Mouse (Mus musculus): Measurements from ENCODE around the gene Gstt2. TPM values are rescaled to one million over a fixed set of nuclear protein-coding genes. Genes with fewer than 3 reads are reported as not detected.
"Not testable (repeated sequence)": the region's sequence is repeated elsewhere in the genome, so short reads cannot be mapped to it uniquely, and the experiment has no call there.

Gstt2 gene
- polyA plus RNA-seq, 1 experiment from 2014 or later, result 0.35 TPM

GRCm38 (mm10) chr10:75872915-75873542, 35.8 kb upstream of the Gstt2 start:
- in situ Hi-C loops (cut with MboI; ENCODE audit: low pct_unique_long_range_greater_than_20kb), result no loop called here
- TF ChIP-seq CTCF (IDR thresholded peaks at IDR 0.05), result no peak
- no peaks in the 10 kb centered on the region for H3K27me3 ChIP-seq
- DNase-seq (ENCODE audit: low read depth, low spot score) (no peak), ATAC-seq (peak; percentile 67)
- ChIA-PET CTCF (no interaction called here), POLR2A (no interaction called here)

GRCm38 (mm10) chr10:75872025-75872914, 35.0 kb upstream of the Gstt2 start:
- in situ Hi-C loops (cut with MboI; ENCODE audit: low pct_unique_long_range_greater_than_20kb), result no loop called here
- ATAC-seq, result no peak
- ChIA-PET CTCF (interaction anchor here (1.4 kb wide), 1 partner anchor 12 kb away, joined by 4 read pairs; the partner anchor contains the start of gene Mif), POLR2A (interaction anchor here (0.6 kb wide), 2 partner anchors 15 to 537 kb away, joined by 3 read pairs; no protein-coding TSS in a partner anchor)
- H3K27me3 ChIP-seq, result no peaks in the 10 kb centered on the region
- DNase-seq (ENCODE audit: low read depth, low spot score), result no peak
- TF ChIP-seq CTCF (IDR thresholded peaks at IDR 0.05), result no peak

- DNase-seq (ENCODE audit: low read depth, low spot score) (no peak), ATAC-seq (no peak)
- H3K27me3 ChIP-seq, result no peaks in the 10 kb centered on the region
- CTCF ChIA-PET, result no interaction called here
- no peak for TF ChIP-seq CTCF (IDR thresholded peaks at IDR 0.05)
- POLR2A ChIA-PET, result no interaction called here
- in situ Hi-C loops (cut with MboI; ENCODE audit: low pct_unique_long_range_greater_than_20kb), result no loop called here
Measured at GRCm38 (mm10) chr10:75861587-75861986, 24.4 kb upstream of the Gstt2 start.

- no peak for TF ChIP-seq CTCF (IDR thresholded peaks at IDR 0.05)
- no peak for ATAC-seq
- CTCF ChIA-PET, result interaction anchor here (1.4 kb wide), 1 partner anchor 11 kb away, joined by 4 read pairs; no protein-coding TSS in a partner anchor
- no peaks in the 10 kb centered on the region for H3K27me3 ChIP-seq
- in situ Hi-C loops (cut with MboI; ENCODE audit: low pct_unique_long_range_greater_than_20kb), result no loop called here
- DNase-seq (ENCODE audit: low read depth, low spot score), result no peak
- POLR2A ChIA-PET, result interaction anchor here (1.4 kb wide), 1 partner anchor 144 kb away, joined by 6 read pairs; no protein-coding TSS in a partner anchor
Measured at GRCm38 (mm10) chr10:75860746-75861145, 23.5 kb upstream of the Gstt2 start.

- ATAC-seq, result peak; percentile 95
- in situ Hi-C loops (cut with MboI; ENCODE audit: low pct_unique_long_range_greater_than_20kb), result loop anchor here (5.0 kb wide), 4 partner anchors 92 to 273 kb away; partner anchors contain the start of genes Ggt5 and Gm5134
- not testable (repeated sequence) for H3K27me3 ChIP-seq; DNase-seq (ENCODE audit: low read depth, low spot score)
- ChIA-PET CTCF (interaction anchor here (1.3 to 1.4 kb wide), 2 partner anchors 12 to 70 kb away, joined by 4 read pairs; no protein-coding TSS in a partner anchor), POLR2A (interaction anchor here (1.4 kb wide), 1 partner anchor 144 kb away, joined by 6 read pairs; no protein-coding TSS in a partner anchor)
Measured at GRCm38 (mm10) chr10:75859786-75860470, 22.7 kb upstream of the Gstt2 start, which contains the start of gene Mif. Mif (minus strand) TSS chr10:75860240.

GRCm38 (mm10) chr10:75859107-75859746, 22.0 kb upstream of the Gstt2 start:
- ATAC-seq (peak; percentile 2), DNase-seq (ENCODE audit: low read depth, low spot score) (no peak)
- ChIA-PET POLR2A (interaction anchor here (1.4 kb wide), 1 partner anchor 143 kb away, joined by 6 read pairs; no protein-coding TSS in a partner anchor), CTCF (interaction anchor here (1.0 to 1.4 kb wide), 3 partner anchors 13 to 71 kb away, joined by 3 to 4 read pairs (median 4); no protein-coding TSS in a partner anchor)
- in situ Hi-C loops (cut with MboI; ENCODE audit: low pct_unique_long_range_greater_than_20kb), result loop anchor here (5.0 kb wide), 4 partner anchors 92 to 272 kb away; partner anchors contain the start of genes Ggt5 and Gm5134
- TF ChIP-seq CTCF (IDR thresholded peaks at IDR 0.05), result no peak
- H3K27me3 ChIP-seq, result no peaks in the 10 kb centered on the region

GRCm38 (mm10) chr10:75857598-75857997, 20.4 kb upstream of the Gstt2 start:
- in situ Hi-C loops (cut with MboI; ENCODE audit: low pct_unique_long_range_greater_than_20kb), result loop anchor here (5.0 kb wide), 4 partner anchors 90 to 270 kb away; partner anchors contain the start of genes Ggt5 and Gm5134
- ChIA-PET POLR2A (interaction anchor here (0.9 kb wide), 1 partner anchor 15 kb away, joined by 3 read pairs; no protein-coding TSS in a partner anchor), CTCF (interaction anchor here (1.0 to 1.9 kb wide), 4 partner anchors 40 to 271 kb away, joined by 3 to 4 read pairs (median 4); no protein-coding TSS in a partner anchor)
- DNase-seq (ENCODE audit: low read depth, low spot score) (no peak), ATAC-seq (no peak)
- TF ChIP-seq CTCF (IDR thresholded peaks at IDR 0.05), result no peak
- H3K27me3 ChIP-seq, result no peaks in the 10 kb centered on the region

- ChIA-PET POLR2A (interaction anchor here (0.9 kb wide), 1 partner anchor 15 kb away, joined by 3 read pairs; no protein-coding TSS in a partner anchor), CTCF (interaction anchor here (1.0 to 1.9 kb wide), 3 partner anchors 40 to 113 kb away, joined by 4 read pairs; no protein-coding TSS in a partner anchor)
- DNase-seq (ENCODE audit: low read depth, low spot score) (no peak), ATAC-seq (no peak)
- in situ Hi-C loops (cut with MboI; ENCODE audit: low pct_unique_long_range_greater_than_20kb), result loop anchor here (5.0 kb wide), 4 partner anchors 90 to 270 kb away; partner anchors contain the start of genes Ggt5 and Gm5134
- no peaks in the 10 kb centered on the region for H3K27me3 ChIP-seq
- no peak for TF ChIP-seq CTCF (IDR thresholded peaks at IDR 0.05)
Measured at GRCm38 (mm10) chr10:75856976-75857375, 19.8 kb upstream of the Gstt2 start.

Measured in Patski (cell line).